Mouse (Mus musculus): ENCODE results near the gene Tuft1. TPM values are rescaled to one million over a fixed set of nuclear protein-coding genes. Genes with fewer than 3 reads are reported as not detected.
"Not testable (repeated sequence)": the region's sequence is repeated elsewhere in the genome, so short reads cannot be mapped to it uniquely, and the experiment has no call there.

Gene Tuft1
- polyA plus RNA-seq (2014; fragmentation: Nextera tagmentation; extraction: Ambion mirVana) = 8.7 and 10.5 TPM in 2 replicates

DNA sequence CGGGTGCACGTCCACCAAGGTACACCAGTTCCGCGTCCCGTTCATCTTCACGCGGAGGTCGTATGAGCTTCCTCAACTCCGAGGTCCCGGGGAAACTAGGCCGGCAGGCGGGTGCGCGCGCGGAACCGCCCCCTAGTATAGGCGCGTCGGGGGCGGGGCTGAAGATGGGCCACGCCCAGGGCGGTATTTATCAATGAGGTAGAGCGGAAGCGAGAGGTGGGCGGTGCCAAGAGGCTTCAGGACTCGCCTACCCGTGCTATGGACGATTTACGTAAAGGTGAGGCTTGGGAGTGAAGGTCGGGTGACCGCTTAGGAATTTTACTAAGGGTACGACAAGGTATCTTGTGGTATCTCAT is at the start of gene Tuft1:
Tuft1 (minus strand) TSS at position 133 of the 356 bp plus-strand sequence.
- WGBS (ENCODE audit: insufficient replicate concordance) = 0% methylated on average over 21 of the region's 33 CpGs
- peak within 1 kb of the TSS; percentile 29; the same call in 1 of the 2 replicates for H3K27ac ChIP-seq (ENCODE audit: low read depth, low read length)
- H3K4me3 ChIP-seq (ENCODE audit: low read depth, low read length) = peak within 1 kb of the TSS; percentile 51

DNA sequence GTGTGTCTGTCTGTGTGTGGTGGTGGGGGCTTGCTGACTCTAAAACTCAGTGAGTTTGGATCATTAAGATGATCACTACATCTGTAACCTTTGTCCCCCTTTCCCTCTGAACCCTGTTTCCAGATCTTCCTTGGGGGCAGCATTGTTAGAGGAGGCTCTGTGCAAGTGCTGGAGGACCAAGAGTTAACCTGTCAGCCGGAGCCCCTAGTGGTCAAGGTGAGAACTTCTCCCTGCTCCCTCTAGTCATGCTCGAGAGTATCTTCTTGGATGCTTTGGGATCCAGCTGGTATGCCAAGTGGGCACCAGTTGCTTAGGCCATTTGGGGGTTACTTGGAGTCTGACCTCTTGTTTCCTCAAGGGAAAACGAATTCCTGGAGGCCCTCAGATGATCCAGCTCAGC is 44.7 kb upstream of the Tuft1 start:
- not testable (repeated sequence) for H3K4me2 ChIP-seq; H3K27me3 ChIP-seq (ENCODE audit: control insufficient read depth, insufficient read depth, low read length); H3K36me3 ChIP-seq (ENCODE audit: control insufficient read depth, insufficient read depth, low read length); H3K9ac ChIP-seq (ENCODE audit: low read depth, low read length); ATAC-seq (replicated peaks; ENCODE audit: insufficient number of reproducible peaks, low FRiP score, low TSS enrichment); H3K4me1 ChIP-seq (ENCODE audit: control insufficient read depth, insufficient read depth, low read length); H3K9me3 ChIP-seq (replicated peaks; ENCODE audit: control insufficient read depth, low read length); H3K4me3 ChIP-seq (ENCODE audit: low read depth, low read length)
- WGBS (ENCODE audit: insufficient replicate concordance) = 15% methylated on average over 3 of the region's 3 CpGs
- peak overlapping the region; percentile 42; the same call in 1 of the 2 replicates for H3K27ac ChIP-seq (ENCODE audit: low read depth, low read length)

More for the DNA sequence above, at the start of gene Tuft1:
- H3K9me3 ChIP-seq (replicated peaks; ENCODE audit: control insufficient read depth, low read length); H3K4me1 ChIP-seq (ENCODE audit: control insufficient read depth, insufficient read depth, low read length); H3K36me3 ChIP-seq (ENCODE audit: control insufficient read depth, insufficient read depth, low read length); H3K27me3 ChIP-seq (ENCODE audit: control insufficient read depth, insufficient read depth, low read length): not testable (repeated sequence)
- H3K9ac ChIP-seq (ENCODE audit: low read depth, low read length) = peak within 1 kb of the TSS; percentile 69
- H3K4me2 ChIP-seq = peak within 1 kb of the TSS; percentile 79
- ATAC-seq (replicated peaks; ENCODE audit: insufficient number of reproducible peaks, low FRiP score, low TSS enrichment) = peak; percentile 90

DNA sequence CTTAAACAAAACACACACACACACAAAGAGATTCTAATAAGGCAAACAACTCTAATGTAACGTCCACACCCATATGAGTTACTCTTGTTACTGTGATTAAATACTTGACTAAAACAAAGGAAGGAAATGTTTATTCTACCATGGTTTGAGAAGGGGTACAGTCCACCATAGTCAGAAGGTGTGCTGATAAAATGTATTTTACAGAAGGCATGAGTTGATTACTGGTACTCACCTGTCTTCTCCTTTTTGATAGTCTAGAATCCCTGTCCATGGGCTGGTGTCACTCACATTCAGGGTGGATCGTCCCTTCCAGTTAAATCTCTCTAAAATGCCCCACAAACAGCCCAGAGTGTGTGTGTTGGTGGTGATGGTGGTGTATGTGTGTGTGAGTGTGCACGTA is 44.2 kb upstream of the Tuft1 start:
- WGBS (ENCODE audit: insufficient replicate concordance) = 71% methylated on average over 3 of the region's 3 CpGs
- no peak overlapping the region for H3K4me2 ChIP-seq
- H3K9me3 ChIP-seq (replicated peaks; ENCODE audit: control insufficient read depth, low read length) = no peaks in the 10 kb centered on the region
- no peaks in the 10 kb centered on the region for H3K27me3 ChIP-seq (ENCODE audit: control insufficient read depth, insufficient read depth, low read length)
- H3K4me3 ChIP-seq (ENCODE audit: low read depth, low read length) = no peak overlapping the region
- ATAC-seq (replicated peaks; ENCODE audit: insufficient number of reproducible peaks, low FRiP score, low TSS enrichment) = no peak
- no peaks in the 10 kb centered on the region for H3K36me3 ChIP-seq (ENCODE audit: control insufficient read depth, insufficient read depth, low read length)
- H3K27ac ChIP-seq (ENCODE audit: low read depth, low read length) = peak overlapping the region; percentile 42; the same call in 1 of the 2 replicates
- no peaks in the 10 kb centered on the region for H3K4me1 ChIP-seq (ENCODE audit: control insufficient read depth, insufficient read depth, low read length)
- no peak overlapping the region for H3K9ac ChIP-seq (ENCODE audit: low read depth, low read length)

DNA sequence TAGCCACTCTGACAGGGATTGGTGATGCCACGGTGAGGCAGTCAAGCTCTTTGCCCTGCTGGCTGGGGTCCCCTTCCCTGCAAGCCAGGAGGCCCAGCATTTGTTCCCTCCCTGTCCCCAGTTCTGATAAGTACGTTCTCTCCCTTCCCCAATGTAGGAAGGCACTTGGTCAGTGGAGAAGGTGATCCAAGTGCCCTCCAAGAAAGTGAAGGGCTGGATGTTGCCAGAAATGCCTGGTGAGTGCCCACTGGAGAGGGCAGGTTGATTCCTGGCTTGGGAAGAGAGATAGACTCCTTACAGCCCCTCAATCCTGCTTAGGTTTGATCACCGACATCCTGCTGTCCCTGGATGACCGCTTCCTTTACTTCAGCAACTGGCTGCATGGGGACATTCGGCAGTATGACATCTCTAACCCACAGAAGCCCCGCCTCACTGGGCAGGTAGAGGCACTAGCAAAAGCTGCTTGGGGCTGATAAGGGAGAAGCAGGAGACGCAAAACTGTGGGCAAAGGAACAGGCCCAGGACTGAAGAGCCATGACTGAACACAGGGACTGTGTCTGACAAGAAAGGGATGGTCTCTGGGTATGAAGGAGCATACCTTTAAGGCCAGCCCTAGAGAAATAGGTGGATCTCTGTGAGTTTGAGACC is 43.6 kb upstream of the Tuft1 start:
- peak; percentile 84 for ATAC-seq (replicated peaks; ENCODE audit: insufficient number of reproducible peaks, low FRiP score, low TSS enrichment)
- H3K4me1 ChIP-seq (ENCODE audit: control insufficient read depth, insufficient read depth, low read length); H3K9me3 ChIP-seq (replicated peaks; ENCODE audit: control insufficient read depth, low read length); H3K4me3 ChIP-seq (ENCODE audit: low read depth, low read length); H3K27me3 ChIP-seq (ENCODE audit: control insufficient read depth, insufficient read depth, low read length); H3K9ac ChIP-seq (ENCODE audit: low read depth, low read length); H3K4me2 ChIP-seq; H3K36me3 ChIP-seq (ENCODE audit: control insufficient read depth, insufficient read depth, low read length): not testable (repeated sequence)
- H3K27ac ChIP-seq (ENCODE audit: low read depth, low read length) = peak overlapping the region; percentile 42; the same call in 1 of the 2 replicates
- WGBS (ENCODE audit: insufficient replicate concordance) = 76% methylated on average over 7 of the region's 7 CpGs

DNA sequence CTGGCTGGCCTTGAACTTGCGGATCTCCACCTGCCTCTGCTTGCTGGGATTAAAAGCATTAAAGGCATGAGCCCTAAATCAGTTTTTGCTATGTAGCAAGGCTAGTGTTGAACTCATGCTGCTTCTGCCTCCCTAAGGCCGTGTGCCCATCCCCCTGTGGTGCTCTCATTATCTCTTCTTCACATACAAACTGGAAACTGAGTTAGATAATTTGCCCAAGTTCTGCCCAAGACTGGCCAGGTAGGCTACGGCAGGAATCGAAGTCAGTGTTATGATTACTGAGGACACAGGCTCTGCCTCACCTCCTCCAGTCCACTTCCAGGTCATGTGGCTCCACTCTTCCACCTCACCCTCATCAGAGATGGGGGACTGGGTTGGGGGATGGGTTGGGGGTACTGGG is 37.6 kb upstream of the Tuft1 start:
- not testable (repeated sequence) for ATAC-seq (replicated peaks; ENCODE audit: insufficient number of reproducible peaks, low FRiP score, low TSS enrichment); H3K4me3 ChIP-seq (ENCODE audit: low read depth, low read length); H3K4me1 ChIP-seq (ENCODE audit: control insufficient read depth, insufficient read depth, low read length); H3K4me2 ChIP-seq; H3K27me3 ChIP-seq (ENCODE audit: control insufficient read depth, insufficient read depth, low read length); H3K27ac ChIP-seq (ENCODE audit: low read depth, low read length); H3K9ac ChIP-seq (ENCODE audit: low read depth, low read length); H3K36me3 ChIP-seq (ENCODE audit: control insufficient read depth, insufficient read depth, low read length); H3K9me3 ChIP-seq (replicated peaks; ENCODE audit: control insufficient read depth, low read length)
- WGBS (ENCODE audit: insufficient replicate concordance) = 77% methylated on average over 4 of the region's 4 CpGs

DNA sequence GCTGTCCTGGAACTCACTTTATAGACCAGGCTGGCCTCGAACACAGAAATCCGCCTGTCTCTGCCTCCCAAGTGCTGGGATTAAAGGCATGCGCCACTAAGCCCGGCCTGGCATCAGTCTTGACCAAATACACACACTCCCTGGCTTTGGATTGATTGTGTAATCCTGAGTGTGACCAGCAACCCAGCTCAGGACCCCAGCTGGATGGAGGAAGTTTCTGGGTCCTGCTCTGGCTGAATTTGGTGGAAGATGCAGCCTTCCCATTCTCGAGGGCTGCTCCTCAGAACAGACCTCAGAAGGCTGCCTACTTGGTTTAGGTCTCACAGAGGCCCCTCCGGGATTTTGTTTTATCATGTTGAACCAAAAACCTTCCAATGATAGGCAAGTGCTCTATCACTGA is 36.9 kb upstream of the Tuft1 start:
- H3K27ac ChIP-seq (ENCODE audit: low read depth, low read length); H3K4me3 ChIP-seq (ENCODE audit: low read depth, low read length); H3K36me3 ChIP-seq (ENCODE audit: control insufficient read depth, insufficient read depth, low read length); ATAC-seq (replicated peaks; ENCODE audit: insufficient number of reproducible peaks, low FRiP score, low TSS enrichment); H3K4me1 ChIP-seq (ENCODE audit: control insufficient read depth, insufficient read depth, low read length); H3K4me2 ChIP-seq; H3K27me3 ChIP-seq (ENCODE audit: control insufficient read depth, insufficient read depth, low read length); H3K9me3 ChIP-seq (replicated peaks; ENCODE audit: control insufficient read depth, low read length); H3K9ac ChIP-seq (ENCODE audit: low read depth, low read length): not testable (repeated sequence)
- 89% methylated on average over 6 of the region's 6 CpGs for whole genome bisulfite sequencing (ENCODE audit: insufficient replicate concordance)

DNA sequence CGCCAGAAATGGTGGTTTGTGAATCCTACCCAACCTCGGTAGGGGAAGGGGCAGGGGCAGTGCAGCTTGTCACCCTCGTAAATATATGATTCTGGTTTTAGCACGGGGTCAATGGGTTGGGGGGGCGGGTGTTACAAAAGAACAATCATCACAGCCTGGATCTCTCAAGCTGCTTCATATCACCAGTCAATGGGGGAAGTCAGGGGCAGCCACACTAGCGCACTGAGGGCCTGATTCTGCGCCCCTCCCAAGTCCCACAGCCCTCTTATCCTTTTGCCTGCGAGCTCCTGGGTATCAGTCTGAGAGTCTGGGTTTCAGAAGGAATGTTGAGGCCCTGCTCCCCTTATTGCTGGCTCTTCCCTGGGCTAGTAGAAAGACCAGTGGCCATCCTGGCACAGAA is 35.2 kb upstream of the Tuft1 start:
- H3K9me3 ChIP-seq (replicated peaks; ENCODE audit: control insufficient read depth, low read length); H3K4me2 ChIP-seq; ATAC-seq (replicated peaks; ENCODE audit: insufficient number of reproducible peaks, low FRiP score, low TSS enrichment); H3K27me3 ChIP-seq (ENCODE audit: control insufficient read depth, insufficient read depth, low read length); H3K9ac ChIP-seq (ENCODE audit: low read depth, low read length); H3K36me3 ChIP-seq (ENCODE audit: control insufficient read depth, insufficient read depth, low read length); H3K4me1 ChIP-seq (ENCODE audit: control insufficient read depth, insufficient read depth, low read length); H3K27ac ChIP-seq (ENCODE audit: low read depth, low read length); H3K4me3 ChIP-seq (ENCODE audit: low read depth, low read length): not testable (repeated sequence)
- WGBS (ENCODE audit: insufficient replicate concordance) = 62% methylated on average over 5 of the region's 8 CpGs

DNA sequence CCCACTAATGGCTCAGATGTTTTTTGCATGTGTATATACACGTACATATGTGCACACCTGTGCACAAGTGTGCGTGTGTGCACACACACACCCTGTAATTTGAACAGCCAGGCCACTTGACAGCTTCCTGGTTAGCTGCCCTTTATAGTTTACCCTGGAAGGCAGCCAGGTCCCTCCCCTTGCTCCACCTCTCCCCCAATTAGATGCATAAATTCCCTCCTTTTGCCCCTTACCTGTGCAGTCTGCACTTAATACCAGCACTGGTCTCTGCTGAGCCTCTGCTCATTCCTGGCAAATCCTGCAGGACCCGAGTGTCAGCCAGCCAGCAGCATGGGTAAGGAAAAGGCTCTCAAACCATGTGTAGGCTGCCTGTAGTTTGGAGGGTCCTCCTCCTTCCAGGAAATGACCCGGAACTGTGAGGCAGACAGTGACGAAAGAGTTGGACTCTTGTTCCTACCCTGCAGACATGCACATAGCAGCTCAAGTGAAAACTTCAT is 34.7 kb upstream of the Tuft1 start, which contains the start of gene Selenbp2:
Selenbp2 (plus strand) TSS at position 228 of the 497 bp plus-strand sequence.
- Histone ChIP-seq H3K9me3 (replicated peaks; ENCODE audit: control insufficient read depth, low read length) (no peaks in the 10 kb centered on the region), H3K36me3 (ENCODE audit: control insufficient read depth, insufficient read depth, low read length) (no peaks in the 10 kb centered on the region), H3K27ac (ENCODE audit: low read depth, low read length) (no peak within 1 kb of the TSS), H3K27me3 (ENCODE audit: control insufficient read depth, insufficient read depth, low read length) (no peaks in the 10 kb centered on the region), H3K4me2 (no peak within 1 kb of the TSS), H3K4me3 (ENCODE audit: low read depth, low read length) (no peak within 1 kb of the TSS), H3K4me1 (ENCODE audit: control insufficient read depth, insufficient read depth, low read length) (no peaks in the 10 kb centered on the region), H3K9ac (ENCODE audit: low read depth, low read length) (no peak within 1 kb of the TSS)
- ATAC-seq (replicated peaks; ENCODE audit: insufficient number of reproducible peaks, low FRiP score, low TSS enrichment) = no peak
- 57% methylated on average over 5 of the region's 5 CpGs for WGBS (ENCODE audit: insufficient replicate concordance)

DNA sequence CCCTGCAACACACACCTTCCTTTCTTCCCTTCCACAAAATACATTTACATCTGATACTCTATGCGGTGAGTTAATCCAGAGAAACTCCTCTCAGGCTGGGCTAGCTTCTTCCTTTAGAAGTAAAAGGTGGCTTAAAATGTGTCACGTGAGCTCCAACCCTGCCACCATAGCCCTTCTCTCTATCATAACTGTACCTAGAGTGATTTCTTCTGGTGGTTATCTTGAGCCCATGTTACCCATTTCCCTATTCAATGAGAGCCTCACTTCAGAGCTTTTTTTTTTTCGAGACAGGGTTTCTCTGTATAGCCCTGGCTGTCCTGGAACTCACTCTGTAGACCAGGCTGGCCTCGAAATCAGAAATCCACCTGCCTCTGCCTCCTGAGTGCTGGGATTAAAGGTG is 33.0 kb upstream of the Tuft1 start:
- not testable (repeated sequence) for H3K27ac ChIP-seq (ENCODE audit: low read depth, low read length); H3K4me3 ChIP-seq (ENCODE audit: low read depth, low read length); H3K9me3 ChIP-seq (replicated peaks; ENCODE audit: control insufficient read depth, low read length); H3K9ac ChIP-seq (ENCODE audit: low read depth, low read length); H3K4me2 ChIP-seq; H3K27me3 ChIP-seq (ENCODE audit: control insufficient read depth, insufficient read depth, low read length); H3K4me1 ChIP-seq (ENCODE audit: control insufficient read depth, insufficient read depth, low read length); H3K36me3 ChIP-seq (ENCODE audit: control insufficient read depth, insufficient read depth, low read length); ATAC-seq (replicated peaks; ENCODE audit: insufficient number of reproducible peaks, low FRiP score, low TSS enrichment)
- 92% methylated on average over 4 of the region's 4 CpGs for WGBS (ENCODE audit: insufficient replicate concordance)

Measured in heart, embryonic 11.5 days (tissue).